Mouse (Mus musculus) embryonic facial prominence, embryonic 15.5 days (tissue): ENCODE results near the gene Cdkn2c. TPM values are rescaled to one million over a fixed set of nuclear protein-coding genes. Genes with fewer than 3 reads are reported as not detected.

ENCODE experiments used
- ATAC-seq: fragments of 200-750 bp; cut with Nextera tagmentation; 2 replicates; pipeline ENCODE4 v1.8.0; 2017; ENCODE audit warnings: low read depth, moderate TSS enrichment; ENCODE audit not compliant: insufficient number of reproducible peaks, low FRiP score, low TSS enrichment
- H3K27ac ChIP-seq: fragments of 300-500 bp; sonication (generic); replicated peaks from 2 replicates; pipeline ENCODE4 v1.5.1; 2015; ENCODE audit warnings: mild to moderate bottlenecking, inconsistent platforms
- H3K27me3 ChIP-seq: fragments of 300-500 bp; sonication (generic); 2 replicates; pipeline ENCODE4 v1.6.1; 2015; ENCODE audit warnings: inconsistent platforms
- H3K36me3 ChIP-seq: fragments of 300-500 bp; sonication (generic); 2 replicates; pipeline ENCODE4 v1.6.1; 2015; ENCODE audit warnings: mild to moderate bottlenecking, inconsistent platforms
- H3K4me1 ChIP-seq: fragments of 300-500 bp; sonication (generic); 2 replicates; pipeline ENCODE4 v1.6.1; 2015; ENCODE audit warnings: inconsistent platforms
- H3K4me2 ChIP-seq: fragments of 300-500 bp; sonication (generic); replicated peaks from 2 replicates; pipeline ENCODE4 v1.6.1; 2015; ENCODE audit warnings: mild to moderate bottlenecking, inconsistent platforms
- H3K4me3 ChIP-seq: fragments of 300-500 bp; sonication (generic); replicated peaks from 2 replicates; pipeline ENCODE4 v1.5.1; 2015; ENCODE audit warnings: mild to moderate bottlenecking, inconsistent platforms
- H3K9ac ChIP-seq: fragments of 300-500 bp; sonication (generic); 2 replicates; pipeline ENCODE4 v1.6.1; 2015; ENCODE audit warnings: inconsistent platforms
- H3K9me3 ChIP-seq: fragments of 300-500 bp; sonication (generic); replicated peaks from 2 replicates; pipeline ENCODE4 v1.6.1; 2016; ENCODE audit warnings: inconsistent platforms
- WGBS: fragments of 180-500 bp; shearing (Covaris S2); methylation state at CpG from one replicate; pipeline ENCODE4 v1.1.7; 2015; 5-methylcytosine and 5-hydroxymethylcytosine counted together
- polyA plus RNA-seq: library from polyadenylated mRNA; unstranded; fragments of >200 nt; fragmentation: Nextera tagmentation; extraction: Ambion mirVana; gene quantifications from 2 replicates; pipeline ENCODE4 v1.2.1, GENCODE M21; 2015

Cdkn2c gene
- polyA plus RNA-seq, 1 experiment from 2014 or later, result 22.5 TPM

DNA sequence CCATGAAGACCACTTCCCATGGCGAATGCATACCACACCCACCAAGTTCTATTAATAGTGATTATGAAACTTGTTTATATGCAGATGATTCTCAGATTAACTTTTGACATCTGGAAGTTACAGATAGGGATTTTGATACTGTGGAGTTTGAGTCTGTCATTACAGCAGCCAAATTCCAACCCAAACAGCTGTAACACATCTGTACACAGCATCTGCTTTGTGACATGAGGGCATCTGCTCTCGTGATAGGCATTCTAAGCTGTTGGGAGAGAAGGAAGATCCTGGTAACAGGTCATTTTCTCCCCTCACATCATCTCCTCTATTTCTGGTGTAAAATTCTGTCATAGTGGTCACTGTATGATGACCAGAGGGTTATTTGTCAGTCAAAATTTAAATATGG, 36.8 kb downstream of the Cdkn2c start:
- H3K4me2 ChIP-seq, result no peak overlapping the region
- no peak overlapping the region for H3K27ac ChIP-seq
- H3K9me3 ChIP-seq, result no peaks in the 10 kb centered on the region
- H3K4me3 ChIP-seq, result no peak overlapping the region
- ATAC-seq, result no peak
- WGBS, result 37% methylated on average over 2 of the region's 2 CpGs
- no peaks in the 10 kb centered on the region for H3K36me3 ChIP-seq
- H3K4me1 ChIP-seq, result no peaks in the 10 kb centered on the region
- H3K27me3 ChIP-seq, result no peaks in the 10 kb centered on the region
- H3K9ac ChIP-seq, result no peak overlapping the region

DNA sequence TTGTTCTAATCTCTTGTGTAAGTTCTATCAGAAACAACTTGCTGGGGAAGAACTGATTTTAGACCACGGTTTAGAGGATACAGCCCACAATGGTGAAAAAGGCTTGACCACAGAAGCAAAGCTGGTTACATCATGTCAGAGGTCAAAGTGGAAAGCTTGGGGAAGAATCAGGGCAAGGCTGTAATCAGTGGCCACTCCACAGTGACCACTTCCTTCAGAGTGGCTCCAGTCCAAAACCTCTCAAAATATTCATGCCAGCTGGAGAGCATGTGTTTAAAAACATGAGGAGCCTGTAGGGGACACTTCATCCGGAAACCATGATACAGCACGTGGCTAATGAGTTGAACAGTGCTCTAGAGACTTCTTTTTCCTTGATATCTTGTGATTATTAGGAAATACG, 54.4 kb downstream of the Cdkn2c start:
- no peaks in the 10 kb centered on the region for H3K27me3 ChIP-seq
- WGBS, result 60% methylated on average over 4 of the region's 4 CpGs

More for the DNA sequence above, 54.4 kb downstream of the Cdkn2c start:
- Histone ChIP-seq H3K27ac (no peak overlapping the region), H3K36me3 (no peaks in the 10 kb centered on the region), H3K9ac (no peak overlapping the region), H3K4me1 (no peaks in the 10 kb centered on the region), H3K4me2 (no peak overlapping the region), H3K4me3 (no peak overlapping the region), H3K9me3 (no peaks in the 10 kb centered on the region)
- peak; percentile 34; the same call in 1 of the 2 replicates for ATAC-seq

Other genes with a start within 250 kb of the Cdkn2c start
- 53.5 and 54.0 TPM in 2 replicates for gene Rnf11, start 182.5 kb downstream of the Cdkn2c start, polyA plus RNA-seq
- not detected in 2 replicates for gene 4930522H14Rik, start 135.9 kb downstream of the Cdkn2c start, polyA plus RNA-seq
- 23.1 and 25.1 TPM in 2 replicates for gene Faf1, start 9.4 kb upstream of the Cdkn2c start, polyA plus RNA-seq